Mouse (Mus musculus): Measurements from ENCODE around the gene Mab21l3. TPM values are rescaled to one million over a fixed set of nuclear protein-coding genes. Genes with fewer than 3 reads are reported as not detected.

Gene Mab21l3
- total RNA-seq, 2 experiments from 2014 or later = 0.23 to 0.30 TPM

GRCm38 (mm10) chr3:101804331-101804730 lies 44.4 kb downstream of the Mab21l3 start:
- DNase-seq (ENCODE audit: low spot score in 2 of 2) = no peak

GRCm38 (mm10) chr3:101803764-101804163 lies 45.0 kb downstream of the Mab21l3 start:
- DNase-seq (ENCODE audit: low spot score in 2 of 2) = no peak

DNA sequence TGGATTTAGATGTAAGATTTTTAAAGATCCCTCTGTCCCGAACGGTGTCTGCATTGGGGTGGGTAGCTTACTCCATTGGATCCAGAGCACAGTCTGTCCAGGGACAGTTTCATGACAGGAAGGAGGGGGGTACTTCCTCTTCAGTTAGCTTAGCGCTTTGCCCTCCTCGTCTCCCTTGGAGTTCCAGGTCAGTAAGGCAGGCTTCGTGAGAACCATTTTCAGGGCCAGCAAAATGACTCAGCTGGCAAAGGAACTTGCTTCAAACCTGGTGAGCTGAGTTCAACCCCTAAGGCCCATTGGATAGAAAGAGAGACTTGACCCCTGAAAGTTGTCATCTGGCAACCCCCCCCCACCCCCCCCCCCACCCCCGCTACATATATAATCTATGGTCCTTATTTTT lies 46.0 kb downstream of the Mab21l3 start:
- no peak for DNase-seq (ENCODE audit: low spot score in 2 of 2)

GRCm38 (mm10) chr3:101800596-101801018 lies 48.2 kb downstream of the Mab21l3 start:
- no peak for DNase-seq (ENCODE audit: low spot score in 2 of 2)

DNA sequence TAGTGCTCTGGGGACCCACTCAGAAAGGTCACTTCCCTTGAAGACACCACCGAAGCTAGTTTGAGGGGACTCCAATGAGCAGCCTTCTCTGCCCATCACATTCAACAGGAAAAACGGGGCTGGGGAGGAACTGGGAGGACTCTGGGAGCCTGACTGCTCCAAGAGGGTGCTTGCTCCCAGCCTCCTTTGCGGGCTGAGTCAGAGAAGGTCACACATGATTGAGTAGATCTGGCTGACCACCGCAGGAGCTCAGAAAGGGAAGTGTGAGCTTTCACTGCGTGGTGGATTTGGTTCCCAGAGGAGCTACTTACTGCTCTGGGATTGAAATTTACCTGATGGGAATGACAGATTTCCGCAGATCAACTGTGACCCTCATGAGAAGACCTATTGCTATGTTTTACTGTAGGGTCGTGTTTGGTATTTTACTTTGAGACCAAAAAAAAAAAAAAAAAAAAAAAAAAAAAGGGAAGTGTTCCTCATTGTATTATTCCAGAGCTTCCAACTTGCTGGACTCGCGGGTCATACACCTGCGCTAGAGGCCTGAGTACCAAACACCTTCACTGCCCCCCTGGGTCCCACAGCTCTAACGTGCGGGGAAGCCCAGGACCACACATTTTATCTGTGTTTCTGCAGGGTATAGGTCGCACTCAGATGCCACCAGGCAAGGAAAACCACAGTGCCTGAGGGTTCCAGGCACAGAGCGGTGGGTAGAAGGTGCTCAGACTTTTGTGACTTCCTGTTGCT lies 48.7 kb downstream of the Mab21l3 start:
- no peak for DNase-seq (ENCODE audit: low spot score in 2 of 2)

GRCm38 (mm10) chr3:101797830-101798709 lies 50.7 kb downstream of the Mab21l3 start:
- no peak for DNase-seq (ENCODE audit: low spot score in 2 of 2)

DNA sequence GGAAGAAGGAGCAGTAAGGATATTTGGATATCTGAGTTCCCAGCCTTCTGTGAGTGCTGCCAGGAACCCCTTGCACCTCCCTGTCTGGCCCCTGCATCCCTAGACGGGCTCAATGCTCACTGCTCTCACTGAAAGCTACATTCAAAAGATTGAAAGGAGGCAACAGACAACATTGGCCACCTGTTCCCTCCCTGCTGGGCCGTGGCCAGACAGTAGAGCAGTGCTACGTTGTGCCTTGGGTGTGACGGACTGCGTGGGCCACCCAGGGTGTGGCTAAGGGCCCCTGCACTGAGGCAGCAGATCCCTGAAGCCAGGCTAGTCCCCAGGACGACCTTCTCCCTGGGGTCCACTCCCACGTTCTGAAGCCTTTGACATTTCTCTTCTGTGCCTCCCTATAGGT lies 52.5 kb downstream of the Mab21l3 start:
- no peak for DNase-seq (ENCODE audit: low spot score in 2 of 2)

DNA sequence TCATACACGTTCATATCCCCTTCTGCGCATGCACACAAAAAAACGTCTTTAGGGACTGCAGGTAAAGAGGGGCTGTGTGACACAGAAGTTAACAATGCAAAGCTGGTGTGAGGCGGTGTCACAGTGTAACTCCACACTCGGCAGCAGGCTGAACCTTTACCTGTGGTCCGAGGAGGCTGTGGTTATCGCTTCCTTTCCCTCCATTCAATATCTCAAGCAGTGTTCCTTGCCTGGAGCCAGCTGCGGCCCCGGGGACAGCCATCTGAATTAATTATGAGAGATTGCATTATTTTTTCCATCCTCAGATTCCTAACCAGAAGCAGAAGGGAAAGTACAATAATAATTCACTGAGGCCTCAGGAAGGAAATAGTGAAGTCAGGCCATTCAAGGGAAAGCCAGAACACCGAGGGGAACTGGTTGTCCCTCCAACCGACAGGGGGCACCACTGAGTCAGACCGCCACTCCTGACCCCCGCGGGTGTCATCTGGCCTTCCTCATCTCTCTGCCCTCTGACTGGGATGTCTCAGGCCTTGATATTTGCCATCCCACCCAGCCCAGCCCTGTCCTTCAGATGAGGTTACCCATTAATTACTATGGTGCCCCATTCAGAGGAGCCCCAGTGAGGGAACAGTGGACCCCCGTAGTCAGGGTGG lies 53.2 kb downstream of the Mab21l3 start:
- DNase-seq (ENCODE audit: low spot score in 2 of 2) = no peak

- no peak for DNase-seq (ENCODE audit: low spot score in 2 of 2)
Observed at GRCm38 (mm10) chr3:101794666-101795065, 54.1 kb downstream of the Mab21l3 start.

- DNase-seq (ENCODE audit: low spot score in 2 of 2) = no peak
Observed at GRCm38 (mm10) chr3:101794026-101794425, 54.7 kb downstream of the Mab21l3 start.

- no peak for DNase-seq (ENCODE audit: low spot score in 2 of 2)
Observed at GRCm38 (mm10) chr3:101792191-101792590, 56.6 kb downstream of the Mab21l3 start.

GRCm38 (mm10) chr3:101784768-101785424 lies 63.9 kb downstream of the Mab21l3 start:
- no peak for DNase-seq (ENCODE audit: low spot score in 2 of 2)

DNA sequence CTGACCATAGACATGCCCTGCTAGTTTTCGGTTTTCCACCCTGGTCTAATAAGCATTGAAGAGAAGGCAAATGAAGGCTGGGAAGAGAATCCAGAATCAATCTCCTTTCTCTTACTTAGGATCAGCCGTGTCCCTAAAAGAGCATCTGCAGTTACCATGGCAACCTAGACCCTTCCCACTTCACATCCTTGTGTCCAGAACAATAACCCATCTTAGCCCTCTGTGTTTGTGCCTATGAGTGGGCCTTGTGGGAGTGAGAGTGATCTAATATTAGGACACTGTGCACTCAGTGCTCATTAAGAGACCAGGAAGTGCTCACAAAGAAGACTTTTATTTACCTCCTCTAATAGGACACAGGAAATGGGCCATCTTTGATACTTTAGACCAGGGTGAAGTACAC lies 65.0 kb downstream of the Mab21l3 start:
- no peak for DNase-seq (ENCODE audit: low spot score in 2 of 2)

- DNase-seq (ENCODE audit: low spot score in 2 of 2) = peak in 1 of 2 experiments; percentile 30
Observed at GRCm38 (mm10) chr3:101780874-101781483, 67.8 kb downstream of the Mab21l3 start.

DNA sequence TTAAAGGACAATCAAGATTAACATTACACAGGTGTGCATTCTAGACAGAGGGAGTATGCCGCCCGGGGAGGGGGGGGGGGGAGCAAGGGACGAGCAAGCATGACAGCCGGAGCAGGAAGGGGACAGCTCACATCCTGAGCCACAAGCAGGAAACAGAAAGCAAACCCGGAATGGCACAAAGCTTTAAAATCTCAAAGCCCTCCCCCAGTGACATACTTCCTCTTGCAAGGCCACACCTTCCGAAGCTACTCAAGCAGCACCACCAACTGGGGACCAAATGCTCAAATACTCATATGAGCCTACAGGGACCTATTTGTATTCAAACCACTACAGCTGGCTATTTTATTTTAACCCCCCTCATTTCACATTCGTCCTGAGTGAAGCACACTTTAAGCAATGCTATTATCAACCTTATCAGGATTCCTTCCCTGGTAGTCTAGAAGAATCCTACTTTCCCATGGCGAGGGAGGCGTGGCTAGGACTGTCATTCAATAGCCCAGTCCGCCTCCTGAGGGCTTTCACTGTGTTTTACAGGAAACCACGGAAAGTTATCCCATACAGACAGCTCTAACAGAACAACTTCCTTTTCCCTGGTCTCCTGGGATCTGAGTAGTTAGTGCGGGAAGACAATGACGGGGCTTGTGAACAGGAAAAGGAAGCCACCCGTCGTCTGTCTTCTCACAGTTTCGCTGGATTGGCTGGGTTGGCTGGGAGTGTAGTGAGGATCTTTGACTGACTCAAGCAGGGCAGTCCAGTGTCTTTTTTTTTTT lies 69.7 kb downstream of the Mab21l3 start:
- no peak for DNase-seq (ENCODE audit: low spot score in 2 of 2)

DNA sequence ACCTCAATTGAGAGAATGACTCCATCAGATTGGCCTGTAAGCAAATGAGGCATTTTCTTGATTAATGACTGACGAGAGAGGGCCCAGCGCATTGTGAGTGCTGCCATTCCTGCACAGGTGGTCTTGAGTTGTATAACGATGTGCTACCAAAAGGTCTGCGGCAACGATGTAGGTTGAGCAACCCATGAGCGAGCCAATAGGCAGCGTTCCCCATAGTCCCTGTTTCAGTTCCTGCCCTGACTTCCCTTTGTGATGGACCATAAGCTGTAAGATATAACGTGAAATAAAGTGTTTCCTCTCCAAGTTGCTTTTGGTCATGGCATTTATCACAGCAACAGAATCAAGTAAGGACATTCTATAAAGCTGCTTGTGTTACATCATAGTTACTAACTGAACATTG lies 73.0 kb downstream of the Mab21l3 start:
- DNase-seq (ENCODE audit: low spot score in 2 of 2) = no peak

DNA sequence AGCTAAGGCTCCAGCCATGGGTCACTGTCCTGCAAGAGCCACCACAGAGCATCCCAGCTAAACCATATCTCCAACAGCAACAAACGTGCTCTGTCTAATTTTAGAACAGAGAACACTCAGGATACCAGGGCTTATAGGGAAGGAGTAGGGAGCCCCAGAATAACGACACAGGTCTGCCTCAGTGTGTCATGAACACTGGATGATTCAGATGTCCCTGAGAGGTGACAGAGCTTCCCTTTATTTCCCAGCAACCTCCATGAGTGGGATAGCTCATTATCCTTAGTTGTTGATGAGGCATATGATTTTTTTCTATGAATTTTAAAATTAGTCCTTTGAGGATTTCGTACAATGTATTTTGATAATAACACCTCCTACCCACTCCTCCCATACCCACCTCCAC lies 78.2 kb downstream of the Mab21l3 start:
- DNase-seq (ENCODE audit: low spot score in 2 of 2) = no peak

DNA sequence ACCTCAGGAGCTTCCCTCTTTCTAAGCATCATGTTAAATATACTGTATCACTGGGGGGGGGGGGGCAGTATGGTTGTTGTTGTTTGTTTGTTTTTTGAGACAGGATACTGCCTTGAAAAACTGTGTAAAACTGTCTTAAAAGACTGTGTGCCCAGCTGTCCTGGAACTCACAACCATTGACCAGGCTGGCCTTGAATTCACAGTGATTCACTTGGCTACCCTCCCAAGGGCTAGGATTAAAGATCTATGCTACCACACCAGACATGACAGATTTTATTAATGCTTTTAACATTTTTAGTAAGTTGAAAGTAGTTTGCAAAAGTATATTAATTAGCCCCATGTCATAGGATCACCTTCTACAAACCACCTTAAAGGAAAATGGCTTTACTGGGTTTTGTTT lies 85.2 kb downstream of the Mab21l3 start:
- DNase-seq (ENCODE audit: low spot score in 2 of 2) = no peak
